Mouse (Mus musculus) adrenal gland, adult (tissue): ENCODE data around the gene B3gnt2.

Source experiments
- DNase-seq, 2 experiments: peaks; one replicate each; pipeline ENCODE4 v3.0.0; 2022 to 2023; ENCODE audit warnings: low spot score in 1 of 2; ENCODE audit not compliant: inconsistent age in 2 of 2

B3gnt2 gene

GRCm38 (mm10) chr11:22860335-22861227, at the start of gene B3gnt2:
Gene B3gnt2 (minus strand): TSS chr11:22860961.
- DNase-seq = peak; percentile 80 to 91

DNA sequence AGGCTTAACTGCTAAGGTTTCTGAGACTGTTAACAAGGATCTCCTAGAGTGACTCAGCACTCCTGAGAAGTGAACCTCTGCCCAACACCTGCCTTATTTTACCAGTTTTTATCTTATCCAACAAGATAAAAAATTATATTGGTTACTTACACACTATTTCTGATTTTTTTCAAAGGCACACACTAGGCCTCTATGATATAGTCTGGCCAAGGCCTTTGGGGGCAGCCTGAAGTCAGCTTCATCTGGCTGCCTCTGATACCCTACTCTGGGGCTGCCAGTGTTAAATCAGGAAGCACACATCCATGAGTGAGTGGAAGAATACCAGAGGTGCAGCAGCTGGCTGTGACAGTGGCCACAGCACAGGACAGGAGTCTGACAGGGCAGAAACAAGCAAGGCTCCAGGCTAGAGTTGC, 45.7 kb upstream of the B3gnt2 start:
- DNase-seq = no peak

DNA sequence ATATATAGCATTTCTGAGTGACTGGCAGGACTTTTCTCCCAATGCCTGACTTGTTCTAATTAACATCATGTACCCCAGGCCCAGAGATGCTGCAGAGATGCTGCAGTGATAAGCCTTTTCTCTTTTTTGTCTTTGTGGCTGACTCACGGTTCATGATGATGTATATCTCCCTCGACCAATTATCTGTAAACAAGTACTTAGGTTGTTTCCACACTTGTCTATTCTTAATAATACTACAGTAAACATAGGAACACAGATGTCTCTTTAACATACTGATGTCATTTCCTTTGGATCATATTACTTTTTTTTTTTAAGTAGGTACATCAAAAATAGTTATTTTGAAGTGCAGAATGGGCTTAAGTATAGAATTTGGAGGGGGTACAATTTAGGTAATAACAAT, 42.2 kb upstream of the B3gnt2 start:
- DNase-seq = no peak

DNA sequence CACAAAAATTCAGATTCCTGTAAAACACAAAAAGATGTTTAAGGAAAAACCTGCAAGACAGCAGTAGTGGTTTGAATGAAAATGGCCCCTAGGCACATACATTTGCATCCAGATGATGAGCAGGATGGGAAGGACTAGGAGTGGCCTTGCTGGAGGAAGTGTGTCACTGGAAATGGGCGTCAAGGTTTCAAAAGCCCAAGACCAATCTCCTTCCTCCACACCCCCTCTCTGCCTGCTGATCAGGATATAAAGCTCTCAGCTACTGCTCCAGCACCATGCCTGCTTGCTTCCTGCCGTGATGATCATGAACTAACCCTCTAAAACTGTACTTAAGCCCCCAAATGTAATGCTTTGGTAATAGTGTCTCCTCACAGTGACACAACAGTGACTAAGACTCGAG, 39.3 kb upstream of the B3gnt2 start:
- DNase-seq = no peak

DNA sequence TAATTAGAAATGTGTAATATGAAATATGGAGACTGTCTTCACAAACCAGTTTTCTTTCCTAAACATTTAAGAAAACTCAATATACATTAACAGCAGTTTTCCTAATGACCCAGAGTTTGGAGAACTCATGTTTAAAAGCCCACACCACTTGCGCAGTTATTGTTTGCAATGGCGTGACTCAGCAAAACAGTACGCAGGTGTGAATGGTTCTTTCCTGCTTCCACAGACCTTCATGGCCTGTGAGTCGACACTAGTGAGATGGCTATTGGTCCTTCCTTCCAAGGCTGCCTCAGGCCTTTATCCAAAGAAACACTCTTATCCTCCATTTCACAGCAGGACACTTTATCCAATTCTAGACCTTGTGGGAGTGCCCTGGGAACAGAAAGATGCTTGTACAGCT, 36.9 kb upstream of the B3gnt2 start:
- DNase-seq = no peak

- DNase-seq = peak in 1 of 2 experiments; percentile 72
Measured at GRCm38 (mm10) chr11:22897127-22897526, 36.4 kb upstream of the B3gnt2 start.

DNA sequence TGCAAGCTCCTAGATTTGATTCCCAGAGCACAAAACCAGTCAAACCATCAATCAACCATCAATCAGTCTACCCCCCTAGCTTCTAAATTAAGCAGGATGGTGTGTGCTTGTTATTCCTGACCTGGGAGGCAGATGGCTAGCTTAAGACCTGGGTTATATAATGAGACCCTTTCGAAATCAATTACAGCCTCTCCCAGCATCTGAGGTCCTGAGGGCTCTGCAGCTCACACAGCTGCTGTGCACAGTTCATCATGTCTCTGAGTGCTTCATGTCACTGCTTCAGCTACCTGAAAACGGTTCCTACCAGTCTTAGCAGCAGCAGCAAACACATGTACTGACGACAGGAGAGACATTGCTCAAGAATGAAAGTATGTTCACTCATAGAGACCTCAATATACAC, 32.3 kb upstream of the B3gnt2 start:
- no peak for DNase-seq

- no peak for DNase-seq
Measured at GRCm38 (mm10) chr11:22892466-22892865, 31.7 kb upstream of the B3gnt2 start.

DNA sequence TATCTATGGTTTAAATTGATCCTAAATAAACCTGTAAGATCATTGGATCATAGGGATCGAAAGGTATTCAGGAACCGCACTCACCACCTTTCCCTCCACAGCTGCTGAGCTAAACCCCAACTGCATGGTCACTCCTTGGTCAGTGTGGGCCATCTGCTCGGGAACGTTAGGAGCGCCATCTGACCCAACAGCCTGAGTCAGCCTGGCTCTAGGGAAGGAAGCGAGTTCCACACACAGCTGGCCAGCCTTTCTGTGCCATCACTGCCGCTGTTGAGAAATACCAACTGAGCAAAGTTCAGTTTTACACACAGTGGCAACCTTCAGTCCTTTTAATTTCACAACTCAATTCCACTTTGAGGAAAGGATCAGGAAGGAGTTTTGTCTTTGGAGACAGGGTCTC, 31.1 kb upstream of the B3gnt2 start:
- peak in 1 of 2 experiments; percentile 71 for DNase-seq

- no peak for DNase-seq
Measured at GRCm38 (mm10) chr11:22891242-22891641, 30.5 kb upstream of the B3gnt2 start.

- DNase-seq = no peak
Measured at GRCm38 (mm10) chr11:22889224-22889623, 28.5 kb upstream of the B3gnt2 start.

- DNase-seq = no peak
Measured at GRCm38 (mm10) chr11:22886991-22887390, 26.2 kb upstream of the B3gnt2 start.

- DNase-seq = no peak
Measured at GRCm38 (mm10) chr11:22885350-22885749, 24.6 kb upstream of the B3gnt2 start.

DNA sequence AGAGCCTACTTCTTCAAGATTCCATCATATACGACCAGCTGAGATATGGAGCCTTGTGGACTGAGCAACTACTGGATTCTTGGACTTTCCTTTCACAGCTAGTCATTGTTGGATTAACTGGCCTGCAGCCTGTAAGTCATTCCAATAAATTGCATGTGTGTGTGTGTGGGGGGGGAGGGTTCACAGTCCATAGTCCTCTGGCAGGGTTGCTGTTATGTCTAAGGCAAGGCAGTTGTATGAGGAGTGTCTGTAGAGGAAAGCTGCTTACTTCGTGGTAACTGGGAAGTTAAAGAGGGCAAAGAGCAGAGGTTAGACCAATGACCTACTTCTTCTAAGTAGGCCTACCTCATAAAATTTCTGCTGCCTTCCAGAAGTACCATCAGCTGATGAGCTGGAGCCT, 22.9 kb upstream of the B3gnt2 start:
- DNase-seq = no peak

- no peak for DNase-seq
Measured at GRCm38 (mm10) chr11:22882926-22883325, 22.2 kb upstream of the B3gnt2 start.

DNA sequence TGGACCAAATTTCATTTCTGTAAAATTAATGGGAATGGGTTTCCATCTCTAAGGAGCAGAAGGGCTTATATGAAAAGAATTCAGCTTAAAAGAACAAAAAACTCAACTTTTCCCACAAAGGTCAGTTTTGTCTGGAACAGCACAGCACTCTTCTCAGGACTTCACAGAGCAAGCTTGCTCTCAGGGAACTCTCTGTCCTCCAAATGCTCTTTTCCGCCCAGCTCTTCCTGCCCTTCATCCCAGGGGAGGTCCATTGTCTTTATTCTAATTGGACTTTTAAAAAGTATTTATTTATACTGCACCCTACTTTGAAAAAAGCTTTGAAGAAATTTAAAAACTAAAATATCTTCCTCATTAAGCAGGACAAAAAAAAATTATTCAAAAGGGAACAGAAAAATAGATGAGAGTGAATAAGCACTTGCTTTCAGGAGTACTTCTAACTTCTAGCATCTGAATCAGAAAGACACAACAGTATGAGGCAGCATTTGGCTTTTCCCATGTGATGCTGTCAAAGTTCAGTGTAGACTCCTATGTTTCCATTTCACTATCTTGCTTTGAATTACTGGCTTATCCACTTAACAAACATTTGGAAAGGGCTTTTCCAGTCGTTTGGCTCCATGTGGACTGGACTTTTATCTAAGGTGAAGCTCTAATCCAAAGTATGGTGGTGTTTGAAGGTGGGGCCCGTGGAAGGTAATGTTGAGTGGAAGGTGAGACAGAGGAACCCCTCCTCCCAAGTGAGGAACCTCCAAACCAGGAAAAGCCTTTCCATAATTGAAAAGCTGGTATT, 19.8 kb upstream of the B3gnt2 start:
- no peak for DNase-seq

- DNase-seq = no peak
Measured at GRCm38 (mm10) chr11:22879645-22880044, 18.9 kb upstream of the B3gnt2 start.

GRCm38 (mm10) chr11:22876680-22877330, 16.0 kb upstream of the B3gnt2 start:
- no peak for DNase-seq

DNA sequence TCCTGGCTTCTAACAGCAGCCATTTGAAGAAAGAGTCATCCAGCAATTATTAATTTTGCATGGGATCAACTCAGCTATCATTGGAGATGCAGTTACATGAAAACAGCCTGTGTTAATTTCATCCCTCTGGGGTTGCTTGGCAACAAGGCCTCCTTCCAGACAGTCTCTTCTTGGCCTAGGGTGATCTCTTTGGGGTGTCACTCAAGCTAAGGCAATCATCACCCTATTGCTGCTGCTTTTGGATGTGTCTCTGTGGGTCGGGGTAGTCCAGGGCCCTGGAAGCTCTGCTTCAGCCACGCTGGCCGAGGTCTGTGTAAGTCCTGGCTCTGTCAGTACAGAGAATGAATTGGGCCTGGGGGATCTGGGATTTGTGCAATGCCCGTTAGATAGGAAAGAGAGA, 14.5 kb upstream of the B3gnt2 start:
- peak in 1 of 2 experiments; percentile 56 for DNase-seq

- no peak for DNase-seq
Measured at GRCm38 (mm10) chr11:22874747-22875146, 14.0 kb upstream of the B3gnt2 start.

- peak in 1 of 2 experiments; percentile 50 for DNase-seq
Measured at GRCm38 (mm10) chr11:22873383-22873782, 12.6 kb upstream of the B3gnt2 start.

GRCm38 (mm10) chr11:22872307-22872680, 11.5 kb upstream of the B3gnt2 start:
- no peak for DNase-seq
